Mouse (Mus musculus): ENCODE measurements around the gene Cse1l. TPM values are rescaled to one million over a fixed set of nuclear protein-coding genes. Genes with fewer than 3 reads are reported as not detected.

Cse1l gene
- total and polyA plus RNA-seq, 3 experiments = 15.8 to 41.2 (median 37.5) TPM

DNA sequence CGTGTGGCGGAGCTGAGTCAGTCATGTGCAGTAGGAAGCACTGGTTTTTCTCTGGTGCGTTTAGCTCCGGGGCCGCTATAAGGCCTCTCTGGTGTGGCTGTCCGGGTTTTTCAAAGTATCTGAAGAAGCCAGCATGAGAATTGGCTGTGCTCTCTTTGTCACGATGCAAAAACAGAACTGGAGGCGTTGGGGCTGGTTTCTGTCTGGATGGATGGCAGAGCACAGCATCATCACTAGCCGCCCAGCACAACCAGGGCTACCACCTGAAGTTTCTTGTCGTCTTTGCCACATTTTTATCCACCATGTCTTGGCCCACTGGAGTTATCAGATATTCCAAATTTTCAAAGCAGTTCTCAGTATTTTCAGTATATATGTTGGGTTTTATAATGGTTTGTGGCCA is 43.1 kb downstream of the Cse1l start:
- 85% methylated on average over 10 of the region's 10 CpGs for WGBS
- H3K9ac ChIP-seq (ENCODE audit: low read depth, low read length) = no peak overlapping the region
- intact Hi-C loops (cut with DNase I) = no loop called here
- no peak overlapping the region for H3K27ac ChIP-seq
- no peaks in the 10 kb centered on the region for H3K27me3 ChIP-seq (ENCODE audit: control insufficient read depth, insufficient read depth, low read length)
- H3K79me2 ChIP-seq (replicated peaks; ENCODE audit: control insufficient read depth, insufficient read depth, low read length) = no peaks in the 10 kb centered on the region
- H3K4me1 ChIP-seq (ENCODE audit: control insufficient read depth, insufficient read depth, low read length) = no peaks in the 10 kb centered on the region
- DNase-seq = no peak
- H3K36me3 ChIP-seq (ENCODE audit: control insufficient read depth, insufficient read depth, low read length) = no peaks in the 10 kb centered on the region; the same call in 1 of the 2 replicates
- no peak overlapping the region for H3K4me3 ChIP-seq
- TF ChIP-seq CTCF (IDR thresholded peaks at IDR 0.05) (no peak), POLR2A (IDR thresholded peaks at IDR 0.05; ENCODE audit: insufficient read depth, low read depth, low read length) (no peak), EP300 (IDR thresholded peaks at IDR 0.05; ENCODE audit: insufficient read depth, low read depth, low read length) (no peak)

DNA sequence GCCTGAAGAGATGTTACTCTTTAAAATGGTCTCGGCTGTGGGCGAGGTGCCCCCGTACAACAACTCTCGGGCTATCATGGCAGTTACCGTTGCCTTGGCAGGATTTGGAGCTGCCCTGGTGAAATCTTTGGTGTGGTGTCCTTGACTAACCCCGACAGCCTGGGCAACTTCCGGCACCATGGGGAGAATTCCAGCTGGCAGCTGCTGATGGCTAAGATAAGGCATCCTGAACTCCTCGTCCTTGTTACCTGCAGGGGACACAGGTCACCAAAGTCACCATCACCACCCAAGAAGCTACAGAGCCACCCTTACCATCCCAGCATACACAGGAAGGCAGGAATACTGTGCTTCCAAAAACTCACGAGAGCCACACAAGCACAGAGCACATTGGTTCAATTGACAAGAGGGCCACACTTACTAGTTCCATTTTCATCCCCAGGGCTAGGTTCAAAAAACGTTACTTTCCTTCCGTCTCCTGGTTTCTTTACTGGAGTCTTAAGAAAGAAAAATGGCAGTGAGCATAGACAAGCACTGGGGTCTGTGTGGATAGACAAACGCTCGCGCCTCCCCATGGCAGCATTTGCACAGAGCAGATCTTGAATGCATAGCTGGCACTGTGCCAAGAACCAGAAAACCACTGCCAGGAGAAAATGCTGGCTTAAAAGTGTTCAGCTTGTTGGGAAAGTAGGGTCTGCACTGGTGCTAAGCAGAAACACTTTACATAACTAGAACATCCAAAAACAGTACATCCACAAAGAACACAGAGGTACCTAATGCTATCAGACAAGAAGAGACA is 45.2 kb downstream of the Cse1l start:
- H3K4me3 ChIP-seq = no peak overlapping the region
- no peak overlapping the region for H3K9ac ChIP-seq (ENCODE audit: low read depth, low read length)
- no peaks in the 10 kb centered on the region for H3K27me3 ChIP-seq (ENCODE audit: control insufficient read depth, insufficient read depth, low read length)
- H3K36me3 ChIP-seq (ENCODE audit: control insufficient read depth, insufficient read depth, low read length) = no peaks in the 10 kb centered on the region; the same call in 1 of the 2 replicates
- no peaks in the 10 kb centered on the region for H3K4me1 ChIP-seq (ENCODE audit: control insufficient read depth, insufficient read depth, low read length)
- 58% methylated on average over 14 of the region's 14 CpGs for WGBS
- intact Hi-C loops (cut with DNase I) = no loop called here
- no peak overlapping the region for H3K27ac ChIP-seq
- TF ChIP-seq CTCF (IDR thresholded peaks at IDR 0.05) (no peak), EP300 (IDR thresholded peaks at IDR 0.05; ENCODE audit: insufficient read depth, low read depth, low read length) (0 out of 2 replicates have a peak, but pooled peaks have one; percentile 8), POLR2A (IDR thresholded peaks at IDR 0.05; ENCODE audit: insufficient read depth, low read depth, low read length) (no peak)
- no peak for DNase-seq
- no peaks in the 10 kb centered on the region for H3K79me2 ChIP-seq (replicated peaks; ENCODE audit: control insufficient read depth, insufficient read depth, low read length)

DNA sequence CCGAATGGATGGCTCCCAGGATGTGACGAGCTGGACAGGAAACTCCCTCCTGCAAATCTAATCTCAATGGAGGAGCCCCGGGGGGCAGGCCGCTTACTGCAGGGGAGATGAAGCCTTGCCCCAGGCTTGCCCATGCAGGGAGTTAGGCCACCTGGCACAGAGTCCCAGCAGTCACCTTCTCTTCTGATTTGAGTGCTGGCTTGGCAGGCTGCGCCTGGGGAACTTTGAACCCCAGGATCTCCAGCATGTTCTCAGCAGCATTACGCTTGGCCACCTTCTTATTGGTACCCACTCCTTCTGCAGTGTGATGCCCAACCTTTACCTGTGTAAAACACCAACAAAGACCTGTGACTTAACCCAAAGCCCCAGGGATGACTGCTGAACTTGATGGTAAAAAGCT is 46.3 kb downstream of the Cse1l start:
- intact Hi-C loops (cut with DNase I) = no loop called here

DNA sequence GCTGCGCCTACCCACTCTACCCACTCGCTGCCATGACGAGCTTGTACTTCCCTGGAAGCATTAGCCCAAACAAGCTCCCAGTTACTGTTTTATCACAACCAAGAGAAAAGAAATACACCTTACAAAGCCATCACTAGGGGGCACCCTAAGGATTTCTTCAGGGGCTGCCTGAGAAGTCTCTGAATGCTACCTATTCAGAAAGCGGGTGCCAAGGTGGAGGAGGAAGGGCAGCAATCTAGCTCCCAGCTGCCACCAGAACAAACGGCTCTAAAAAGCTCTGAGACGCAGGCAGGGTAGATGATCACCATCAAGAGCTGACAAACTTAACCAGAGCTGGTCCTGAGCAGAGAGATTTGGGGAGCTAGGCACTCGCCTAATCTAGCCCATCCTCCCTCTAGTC is 51.0 kb downstream of the Cse1l start:
- DNase-seq = peak in 1 of 2 experiments; percentile 28
- Histone ChIP-seq H3K27me3 (ENCODE audit: control insufficient read depth, insufficient read depth, low read length) (no peaks in the 10 kb centered on the region), H3K27ac (no peak overlapping the region), H3K79me2 (replicated peaks; ENCODE audit: control insufficient read depth, insufficient read depth, low read length) (no peaks in the 10 kb centered on the region), H3K4me1 (ENCODE audit: control insufficient read depth, insufficient read depth, low read length) (peaks cover 6% of the 10 kb centered on the region), H3K36me3 (ENCODE audit: control insufficient read depth, insufficient read depth, low read length) (no peaks in the 10 kb centered on the region), H3K4me3 (no peak overlapping the region), H3K9ac (ENCODE audit: low read depth, low read length) (no peak overlapping the region)
- 56% methylated on average over 7 of the region's 7 CpGs for WGBS
- intact Hi-C loops (cut with DNase I) = loop anchor here (1.0 kb wide), 1 partner anchor 47 kb away; no protein-coding TSS in a partner anchor
- TF ChIP-seq CTCF (IDR thresholded peaks at IDR 0.05) = peak; percentile 76
- TF ChIP-seq POLR2A (IDR thresholded peaks at IDR 0.05; ENCODE audit: insufficient read depth, low read depth, low read length) = no peak

More for the DNA sequence above, 46.3 kb downstream of the Cse1l start:
- Histone ChIP-seq H3K79me2 (replicated peaks; ENCODE audit: control insufficient read depth, insufficient read depth, low read length) (no peaks in the 10 kb centered on the region), H3K27me3 (ENCODE audit: control insufficient read depth, insufficient read depth, low read length) (no peaks in the 10 kb centered on the region), H3K27ac (no peak overlapping the region), H3K9ac (ENCODE audit: low read depth, low read length) (no peak overlapping the region), H3K36me3 (ENCODE audit: control insufficient read depth, insufficient read depth, low read length) (no peaks in the 10 kb centered on the region; the same call in 1 of the 2 replicates), H3K4me1 (ENCODE audit: control insufficient read depth, insufficient read depth, low read length) (no peaks in the 10 kb centered on the region), H3K4me3 (no peak overlapping the region)
- 64% methylated on average over 6 of the region's 6 CpGs for WGBS
- TF ChIP-seq POLR2A (IDR thresholded peaks at IDR 0.05; ENCODE audit: insufficient read depth, low read depth, low read length) (no peak), CTCF (IDR thresholded peaks at IDR 0.05) (no peak)
- no peak for DNase-seq

DNA sequence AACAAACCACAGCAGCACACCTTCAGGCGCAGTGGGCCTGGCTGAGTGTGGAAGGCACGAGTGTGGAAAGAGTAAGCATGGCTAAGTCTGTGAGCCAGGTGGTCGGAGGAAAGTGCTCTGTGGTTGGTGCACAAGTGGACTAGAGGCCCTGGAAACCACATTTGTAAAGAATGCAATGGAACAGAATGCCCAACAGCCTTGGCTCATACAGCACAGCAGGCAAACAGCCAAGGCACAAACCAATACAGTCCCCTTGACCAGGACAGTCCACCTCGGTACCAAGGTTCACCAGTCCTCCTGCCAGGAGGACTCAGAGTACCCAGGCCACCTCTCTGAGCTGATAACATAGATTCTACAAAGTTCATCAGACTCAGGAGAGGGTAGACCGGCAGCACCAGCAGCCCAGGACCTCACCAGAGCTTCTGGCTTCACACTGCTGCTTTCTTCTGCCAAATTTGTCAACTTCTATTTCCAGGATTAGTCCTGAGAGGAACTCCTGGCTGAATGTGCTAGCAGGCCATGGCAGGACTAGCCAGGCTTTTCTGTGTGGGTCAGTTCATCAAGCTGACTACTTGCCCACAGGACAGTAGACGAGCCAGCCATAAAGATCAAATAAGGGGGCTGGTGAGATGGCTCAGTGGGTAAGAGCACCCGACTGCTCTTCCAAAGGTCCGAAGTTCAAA is 54.9 kb downstream of the Cse1l start:
- TF ChIP-seq POLR2A (IDR thresholded peaks at IDR 0.05; ENCODE audit: insufficient read depth, low read depth, low read length) = no peak
- no peak for TF ChIP-seq EP300 (IDR thresholded peaks at IDR 0.05; ENCODE audit: insufficient read depth, low read depth, low read length)
- no peak for TF ChIP-seq CTCF (IDR thresholded peaks at IDR 0.05)
- 61% methylated on average over 8 of the region's 8 CpGs for WGBS
- peak in 1 of 2 experiments; percentile 27 for DNase-seq
- Histone ChIP-seq H3K79me2 (replicated peaks; ENCODE audit: control insufficient read depth, insufficient read depth, low read length) (peaks cover 2% of the 10 kb centered on the region; the same call in 1 of the 2 replicates), H3K4me1 (ENCODE audit: control insufficient read depth, insufficient read depth, low read length) (peaks cover 6% of the 10 kb centered on the region), H3K36me3 (ENCODE audit: control insufficient read depth, insufficient read depth, low read length) (no peaks in the 10 kb centered on the region), H3K9ac (ENCODE audit: low read depth, low read length) (no peak overlapping the region), H3K27me3 (ENCODE audit: control insufficient read depth, insufficient read depth, low read length) (no peaks in the 10 kb centered on the region), H3K27ac (no peak overlapping the region), H3K4me3 (no peak overlapping the region)
- intact Hi-C loops (cut with DNase I) = no loop called here

DNA sequence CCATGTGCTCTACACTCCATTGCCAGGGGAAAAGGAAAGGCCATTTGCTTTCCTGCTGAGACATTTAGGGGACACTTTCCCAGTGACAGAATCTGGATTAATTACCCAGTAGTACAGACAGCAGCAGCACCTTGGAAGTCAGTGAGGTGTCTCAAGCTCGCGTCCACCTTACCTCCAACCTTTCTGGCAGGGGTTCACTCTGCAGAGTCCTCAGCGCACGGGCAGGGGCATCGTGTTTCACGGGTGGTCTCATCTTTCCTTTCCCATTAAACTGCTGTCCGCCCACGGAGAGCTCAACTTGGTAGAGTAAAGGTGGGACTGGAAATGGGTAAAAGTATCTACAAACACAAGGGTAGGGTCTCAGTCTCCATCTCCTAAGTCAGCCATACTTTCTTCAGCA is 57.4 kb downstream of the Cse1l start:
- no peak overlapping the region for H3K9ac ChIP-seq (ENCODE audit: low read depth, low read length)
- WGBS = 91% methylated on average over 8 of the region's 8 CpGs
- peaks cover 8% of the 10 kb centered on the region for H3K4me1 ChIP-seq (ENCODE audit: control insufficient read depth, insufficient read depth, low read length)
- no peak overlapping the region for H3K4me3 ChIP-seq
- H3K27me3 ChIP-seq (ENCODE audit: control insufficient read depth, insufficient read depth, low read length) = no peaks in the 10 kb centered on the region
- H3K79me2 ChIP-seq (replicated peaks; ENCODE audit: control insufficient read depth, insufficient read depth, low read length) = peaks cover 4% of the 10 kb centered on the region; the same call in 1 of the 2 replicates
- no peaks in the 10 kb centered on the region for H3K36me3 ChIP-seq (ENCODE audit: control insufficient read depth, insufficient read depth, low read length)
- intact Hi-C loops (cut with DNase I) = no loop called here
- DNase-seq = no peak
- TF ChIP-seq POLR2A (IDR thresholded peaks at IDR 0.05; ENCODE audit: insufficient read depth, low read depth, low read length) (no peak), EP300 (IDR thresholded peaks at IDR 0.05; ENCODE audit: insufficient read depth, low read depth, low read length) (no peak)
- no peak overlapping the region for H3K27ac ChIP-seq
